Mouse (Mus musculus): Measurements from ENCODE around the gene Gm14632. TPM values are rescaled to one million over a fixed set of nuclear protein-coding genes. Genes with fewer than 3 reads are reported as not detected.

The Gm14632 gene
- total RNA-seq (2023) = not detected

GRCm38 (mm10) chrX:30329472-30329871, at the start of gene Gm14632:
TSS of gene Gm14632 (plus strand) at chrX:30329772.

Data from CD4-positive naive resting alpha-beta T cell, adult 57 days (primary cell).